Mouse (Mus musculus) hindbrain, embryonic 16.5 days (tissue): ENCODE measurements around the gene Gemin2. TPM values are rescaled to one million over a fixed set of nuclear protein-coding genes. Genes with fewer than 3 reads are reported as not detected.
A peak's percentile ranks its signal among the peaks of the same experiment; 100 is the strongest.

Experiments used
- ATAC-seq: fragments of 200-750 bp; cut with Nextera tagmentation; 2 replicates; pipeline ENCODE4 v1.8.0; 2017; ENCODE audit warnings: moderate TSS enrichment, moderate library complexity
- H3K27ac ChIP-seq: fragments of 300-500 bp; sonication (generic); 2 replicates; pipeline ENCODE4 v1.5.1; 2014; ENCODE audit warnings: low read depth, mild to moderate bottlenecking, control low read depth, low read length, moderate library complexity
- H3K27me3 ChIP-seq: fragments of 300-500 bp; sonication (generic); replicated peaks from 2 replicates; pipeline ENCODE4 v1.6.1; 2014; ENCODE audit warnings: low read length; ENCODE audit not compliant: control insufficient read depth, insufficient read depth
- H3K36me3 ChIP-seq: fragments of 300-500 bp; sonication (generic); 2 replicates; pipeline ENCODE4 v1.6.1; 2014; ENCODE audit warnings: mild to moderate bottlenecking, low read length, moderate library complexity, mixed read lengths; ENCODE audit not compliant: control insufficient read depth, insufficient read depth
- H3K4me1 ChIP-seq: fragments of 300-500 bp; sonication (generic); 2 replicates; pipeline ENCODE4 v1.6.1; 2014; ENCODE audit warnings: low read depth, low read length; ENCODE audit not compliant: control insufficient read depth, insufficient read depth
- H3K4me2 ChIP-seq: fragments of 300-500 bp; sonication (generic); 2 replicates; pipeline ENCODE4 v1.6.1; 2014; ENCODE audit warnings: mild to moderate bottlenecking, low read length, control low read depth, moderate library complexity
- H3K4me3 ChIP-seq: fragments of 300-500 bp; sonication (generic); 2 replicates; pipeline ENCODE4 v1.5.1; 2014; ENCODE audit warnings: mild to moderate bottlenecking, low read length, control low read depth, moderate library complexity
- H3K9ac ChIP-seq: fragments of 300-500 bp; sonication (generic); 2 replicates; pipeline ENCODE4 v1.6.1; 2014; ENCODE audit warnings: low read depth, mild to moderate bottlenecking, control low read depth, low read length, moderate library complexity
- H3K9me3 ChIP-seq: fragments of 300-500 bp; sonication (generic); 2 replicates; pipeline ENCODE4 v1.6.1; 2014; ENCODE audit warnings: mild to moderate bottlenecking, low read length, moderate library complexity; ENCODE audit not compliant: control insufficient read depth
- WGBS: fragments of 180-500 bp; shearing (Covaris S2); extraction: QIAGEN DNeasy Blood & Tissue Kit; methylation state at CpG from one replicate; pipeline ENCODE4 v1.1.7; 2014; 5-methylcytosine and 5-hydroxymethylcytosine counted together
- polyA plus RNA-seq: library from polyadenylated mRNA; unstranded; fragments of >200 nt; fragmentation: Nextera tagmentation; extraction: Ambion mirVana; gene quantifications from 2 replicates; pipeline ENCODE4 v1.2.1, GENCODE M21; 2015

Gene Gemin2
- polyA plus RNA-seq, 1 experiment from 2014 or later, result 13.5 TPM

GRCm38 (mm10) chr12:59017970-59018369 is 4.8 kb downstream of the Gemin2 start:
- WGBS, result 94% methylated on average over 8 of the region's 8 CpGs
- no peak overlapping the region for H3K27ac ChIP-seq
- no peaks in the 10 kb centered on the region for H3K4me1 ChIP-seq
- ATAC-seq, result no peak
- H3K9me3 ChIP-seq, result no peaks in the 10 kb centered on the region
- no peaks in the 10 kb centered on the region for H3K27me3 ChIP-seq
- no peak overlapping the region for H3K9ac ChIP-seq
- H3K4me2 ChIP-seq, result no peak overlapping the region
- no peak overlapping the region for H3K4me3 ChIP-seq
- H3K36me3 ChIP-seq, result peaks cover 14% of the 10 kb centered on the region

DNA sequence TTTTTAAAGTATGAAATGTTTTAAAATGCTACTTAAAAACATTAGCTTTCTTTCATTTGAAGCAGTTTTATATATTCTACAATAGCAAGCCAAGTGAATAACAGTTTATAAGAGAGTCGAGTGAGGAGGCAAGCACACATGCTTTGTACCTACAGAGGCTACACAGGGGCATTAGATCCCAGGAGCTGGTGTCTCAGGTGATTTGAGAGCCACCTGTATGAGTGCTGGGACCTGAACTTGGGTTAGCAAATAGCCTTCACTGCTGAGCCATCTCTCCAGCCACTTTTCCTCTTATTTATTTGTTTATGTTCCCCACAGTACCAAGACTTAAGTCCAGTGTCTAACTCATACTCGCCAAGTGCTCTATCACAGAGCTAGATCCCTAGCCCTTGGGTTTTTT is 6.7 kb downstream of the Gemin2 start:
- Histone ChIP-seq H3K36me3 (peaks cover 14% of the 10 kb centered on the region), H3K4me1 (no peaks in the 10 kb centered on the region), H3K4me2 (no peak overlapping the region), H3K27me3 (no peaks in the 10 kb centered on the region), H3K9me3 (no peaks in the 10 kb centered on the region), H3K9ac (no peak overlapping the region), H3K27ac (no peak overlapping the region), H3K4me3 (no peak overlapping the region)
- 90% methylated on average over 2 of the region's 2 CpGs for WGBS
- ATAC-seq, result no peak

DNA sequence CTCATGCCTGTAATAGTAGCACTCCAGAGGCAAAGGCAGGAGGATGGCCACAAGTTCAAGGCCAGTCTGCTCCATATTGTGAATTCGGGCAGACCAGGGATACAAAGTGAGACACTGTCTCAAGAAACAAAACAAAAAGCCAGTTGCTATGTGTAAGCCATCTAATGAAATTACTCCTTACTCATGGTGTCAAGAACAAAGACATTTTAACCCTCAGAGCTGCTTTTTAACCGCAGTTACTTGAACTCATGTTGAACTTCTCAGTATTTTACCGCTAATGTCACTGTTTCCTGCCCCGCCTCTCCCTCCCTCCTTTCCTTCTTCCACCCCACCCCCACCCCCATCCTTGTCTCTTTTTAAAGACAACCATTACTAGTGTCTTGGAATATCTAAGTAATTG is 8.1 kb downstream of the Gemin2 start:
- ATAC-seq, result no peak
- no peaks in the 10 kb centered on the region for H3K27me3 ChIP-seq
- H3K27ac ChIP-seq, result no peak overlapping the region
- H3K4me1 ChIP-seq, result no peaks in the 10 kb centered on the region
- H3K36me3 ChIP-seq, result peaks cover 17% of the 10 kb centered on the region
- no peaks in the 10 kb centered on the region for H3K9me3 ChIP-seq
- no peak overlapping the region for H3K4me2 ChIP-seq
- no peak overlapping the region for H3K4me3 ChIP-seq
- 91% methylated on average over 4 of the region's 4 CpGs for WGBS
- H3K9ac ChIP-seq, result no peak overlapping the region

GRCm38 (mm10) chr12:59032101-59032500 is 18.9 kb downstream of the Gemin2 start:
- Histone ChIP-seq H3K9ac (no peak overlapping the region), H3K27ac (no peak overlapping the region), H3K4me2 (no peak overlapping the region), H3K4me1 (no peaks in the 10 kb centered on the region), H3K4me3 (no peak overlapping the region), H3K9me3 (no peaks in the 10 kb centered on the region), H3K36me3 (no peaks in the 10 kb centered on the region), H3K27me3 (no peaks in the 10 kb centered on the region)
- WGBS, result 71% methylated on average over 5 of the region's 5 CpGs
- no peak for ATAC-seq

DNA sequence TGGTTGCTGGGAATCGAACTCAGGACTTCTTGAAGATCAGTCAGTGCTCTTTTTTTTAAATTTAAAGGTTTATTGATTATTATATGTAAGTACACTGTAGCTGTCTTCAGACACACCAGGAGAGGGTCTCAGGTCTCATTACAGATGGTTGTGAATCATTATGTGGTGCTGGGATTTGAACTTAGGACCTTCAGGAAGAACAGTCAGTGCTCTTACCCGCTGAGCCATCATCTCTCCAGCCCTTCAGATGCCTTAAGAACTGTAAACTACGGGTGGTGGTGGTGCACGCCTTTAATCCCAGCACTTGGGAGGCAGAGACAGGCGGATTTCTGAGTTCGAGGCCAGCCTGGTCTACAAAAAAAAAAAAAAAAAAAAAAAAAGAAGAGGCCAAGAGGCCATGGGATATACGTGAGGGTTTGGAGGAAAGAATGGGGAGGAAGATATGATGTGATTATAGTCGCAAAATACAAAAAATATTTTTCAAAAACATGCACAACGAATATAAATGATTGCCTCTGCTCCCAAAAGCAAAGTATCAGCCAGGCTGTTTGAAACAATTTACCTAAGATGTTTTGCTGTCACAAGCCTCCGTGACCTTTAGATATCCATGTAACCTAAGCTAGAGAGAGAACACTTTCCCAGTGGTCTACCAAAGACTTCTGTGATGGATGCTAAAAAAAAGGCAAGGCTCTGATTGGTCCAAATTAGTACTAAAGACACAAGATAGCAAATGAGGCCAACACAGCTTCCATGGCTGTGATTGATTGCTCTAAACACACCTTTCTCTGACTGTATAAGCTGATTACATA is 26.2 kb downstream of the Gemin2 start:
- H3K27ac ChIP-seq, result no peak overlapping the region

DNA sequence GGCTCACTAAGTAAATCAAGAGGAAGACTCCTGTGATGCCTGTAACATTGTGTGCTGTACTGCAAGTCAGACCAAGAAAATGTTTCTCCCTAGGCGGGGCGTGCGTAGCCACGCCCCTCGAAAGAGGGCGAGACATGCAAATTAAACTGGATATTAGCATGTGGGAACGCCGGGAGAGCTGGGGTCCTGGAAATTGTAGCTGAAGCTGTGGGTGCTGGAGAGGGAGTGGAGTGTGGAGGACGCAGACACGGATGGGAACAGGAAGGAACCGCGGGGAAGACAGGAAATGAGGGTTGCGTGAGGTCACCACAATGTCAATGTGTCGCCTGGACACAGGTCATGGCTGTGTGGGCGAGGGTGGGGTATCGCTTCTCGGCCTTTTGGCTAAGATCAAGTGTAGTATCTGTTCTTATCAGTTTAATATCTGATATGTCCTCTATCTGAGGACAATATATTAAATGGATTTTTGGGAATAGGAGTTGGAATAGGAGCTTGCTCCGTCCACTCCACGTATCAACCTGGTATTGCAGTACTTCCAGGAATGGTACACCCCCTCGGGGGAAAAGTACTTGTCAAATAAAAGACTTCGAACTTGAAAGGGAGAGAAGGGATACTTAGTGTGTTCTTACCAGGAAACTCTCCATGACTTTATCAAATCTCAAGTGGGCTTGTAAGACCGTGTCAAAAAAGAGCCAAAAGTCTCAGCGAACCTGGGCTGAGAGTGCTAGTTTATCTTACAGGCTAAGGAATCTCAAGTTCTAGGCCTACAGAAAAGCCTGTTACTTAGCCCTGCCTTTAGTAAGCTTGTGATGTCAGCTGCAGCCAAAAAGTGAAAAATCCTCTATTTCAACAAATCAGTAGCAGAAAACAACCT is 27.0 kb downstream of the Gemin2 start:
- Histone ChIP-seq H3K27ac (peak overlapping the region; percentile 45), H3K9me3 (no peaks in the 10 kb centered on the region), H3K9ac (no peak overlapping the region), H3K4me1 (no peaks in the 10 kb centered on the region), H3K4me2 (peak overlapping the region; percentile 25; the same call in 1 of the 2 replicates), H3K27me3 (no peaks in the 10 kb centered on the region), H3K36me3 (peaks cover 14% of the 10 kb centered on the region), H3K4me3 (no peak overlapping the region)
- WGBS, result 5% methylated on average over 23 of the region's 23 CpGs
- peak; percentile 82 for ATAC-seq

More for the DNA sequence above, 26.2 kb downstream of the Gemin2 start:
- H3K9ac ChIP-seq, result no peak overlapping the region
- H3K4me3 ChIP-seq, result no peak overlapping the region
- H3K4me2 ChIP-seq, result no peak overlapping the region
- ATAC-seq, result peak; percentile 89; the same call in 1 of the 2 replicates
- WGBS, result 73% methylated on average over 10 of the region's 10 CpGs
- H3K36me3 ChIP-seq, result peaks cover 10% of the 10 kb centered on the region
- no peaks in the 10 kb centered on the region for H3K9me3 ChIP-seq
- H3K27me3 ChIP-seq, result no peaks in the 10 kb centered on the region
- no peaks in the 10 kb centered on the region for H3K4me1 ChIP-seq

GRCm38 (mm10) chr12:59040851-59041250 is 27.7 kb downstream of the Gemin2 start:
- Histone ChIP-seq H3K9ac (no peak overlapping the region), H3K4me3 (no peak overlapping the region), H3K27me3 (no peaks in the 10 kb centered on the region), H3K9me3 (no peaks in the 10 kb centered on the region), H3K36me3 (peaks cover 19% of the 10 kb centered on the region), H3K27ac (no peak overlapping the region; the same call in 1 of the 2 replicates), H3K4me2 (no peak overlapping the region), H3K4me1 (no peaks in the 10 kb centered on the region)
- ATAC-seq, result no peak
- 40% methylated on average over 7 of the region's 7 CpGs for WGBS

GRCm38 (mm10) chr12:59052470-59052869 is 39.3 kb downstream of the Gemin2 start:
- H3K36me3 ChIP-seq, result peaks cover 6% of the 10 kb centered on the region; the same call in 1 of the 2 replicates
- H3K9ac ChIP-seq, result no peak overlapping the region
- no peaks in the 10 kb centered on the region for H3K9me3 ChIP-seq
- H3K4me1 ChIP-seq, result no peaks in the 10 kb centered on the region
- H3K4me3 ChIP-seq, result no peak overlapping the region
- no peaks in the 10 kb centered on the region for H3K27me3 ChIP-seq
- no peak overlapping the region for H3K4me2 ChIP-seq
- ATAC-seq, result no peak
- WGBS, result 92% methylated on average over 3 of the region's 3 CpGs
- H3K27ac ChIP-seq, result no peak overlapping the region

DNA sequence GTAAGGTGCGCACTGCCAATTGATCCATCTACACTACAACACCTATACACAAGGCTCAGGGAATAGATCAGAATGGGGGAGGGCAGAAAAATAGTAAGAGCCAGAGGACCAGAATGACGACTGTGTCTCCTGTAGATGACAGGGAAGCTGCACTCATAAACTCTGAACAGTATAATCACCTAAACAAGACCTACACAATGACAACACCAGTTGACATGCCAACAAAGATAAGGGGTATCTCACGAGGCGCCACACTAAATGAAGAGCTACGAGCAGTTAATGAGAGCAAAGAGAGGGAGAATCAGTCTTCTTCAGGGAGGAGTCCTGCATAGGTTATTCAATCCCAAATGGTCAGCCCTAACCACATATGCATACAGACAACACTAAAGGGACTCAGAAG is 40.0 kb downstream of the Gemin2 start:
- WGBS, result 97% methylated on average over 5 of the region's 5 CpGs
- Histone ChIP-seq H3K9me3 (no peaks in the 10 kb centered on the region), H3K4me1 (peaks cover 3% of the 10 kb centered on the region; the same call in 1 of the 2 replicates), H3K9ac (no peak overlapping the region), H3K4me2 (no peak overlapping the region), H3K4me3 (no peak overlapping the region), H3K27ac (no peak overlapping the region), H3K36me3 (peaks cover 5% of the 10 kb centered on the region; the same call in 1 of the 2 replicates), H3K27me3 (no peaks in the 10 kb centered on the region)
- ATAC-seq, result no peak
